Mouse (Mus musculus) limb, embryonic 11.5 days (tissue): Measurements from ENCODE around the gene Tbpl1. TPM values are rescaled to one million over a fixed set of nuclear protein-coding genes. Genes with fewer than 3 reads are reported as not detected.

Experiments
- ATAC-seq: fragments of 200-750 bp; cut with Nextera tagmentation; 2 replicates; pipeline ENCODE4 v1.8.0; 2017; ENCODE audit warnings: low read depth; ENCODE audit not compliant: insufficient number of reproducible peaks, low FRiP score, low TSS enrichment
- DNase-seq: peaks from one replicate; pipeline ENCODE4 v3.0.0-alpha.2; 2015; ENCODE audit warnings: low spot score
- H3K27ac ChIP-seq: fragments of 300-500 bp; sonication (generic); replicated peaks from 2 replicates; pipeline ENCODE4 v1.5.1; 2014; ENCODE audit warnings: low read depth, mild to moderate bottlenecking, low read length
- H3K27me3 ChIP-seq: fragments of 300-500 bp; sonication (generic); 2 replicates; pipeline ENCODE4 v1.6.1; 2014; ENCODE audit warnings: mild to moderate bottlenecking, low read length, mixed read lengths; ENCODE audit not compliant: control insufficient read depth, insufficient read depth
- H3K36me3 ChIP-seq: fragments of 300-500 bp; sonication (generic); 2 replicates; pipeline ENCODE4 v1.6.1; 2014; ENCODE audit warnings: mild to moderate bottlenecking, low read length, moderate library complexity, mixed read lengths; ENCODE audit not compliant: control insufficient read depth, insufficient read depth
- H3K4me1 ChIP-seq: fragments of 300-500 bp; sonication (generic); 2 replicates; pipeline ENCODE4 v1.6.1; 2014; ENCODE audit warnings: low read length, mixed read lengths; ENCODE audit not compliant: control insufficient read depth, insufficient read depth
- H3K4me2 ChIP-seq: fragments of 300-500 bp; sonication (generic); 2 replicates; pipeline ENCODE4 v1.6.1; 2014; ENCODE audit warnings: low read depth, mild to moderate bottlenecking, moderate library complexity; ENCODE audit not compliant: severe bottlenecking
- H3K4me3 ChIP-seq: fragments of 300-500 bp; sonication (generic); 2 replicates; pipeline ENCODE4 v1.5.1; 2014; ENCODE audit warnings: low read depth, low read length
- H3K9ac ChIP-seq: fragments of 300-500 bp; sonication (generic); 2 replicates; pipeline ENCODE4 v1.6.1; 2014; ENCODE audit warnings: mild to moderate bottlenecking, low read length
- H3K9me3 ChIP-seq: fragments of 300-500 bp; sonication (generic); 2 replicates; pipeline ENCODE4 v1.6.1; 2016; ENCODE audit warnings: low read length; ENCODE audit not compliant: control insufficient read depth
- WGBS: fragments of 180-500 bp; shearing (Covaris S2); extraction: QIAGEN DNeasy Blood & Tissue Kit; methylation state at CpG from one replicate; pipeline ENCODE4 v1.1.7; 2014; 5-methylcytosine and 5-hydroxymethylcytosine counted together
- polyA plus RNA-seq: library from polyadenylated mRNA; unstranded; fragments of >200 nt; fragmentation: Nextera tagmentation; extraction: Ambion mirVana; gene quantifications from 2 replicates; pipeline ENCODE4 v1.2.1, GENCODE M21; 2014

Tbpl1 gene
- polyA plus RNA-seq, 1 experiment from 2014 or later: 91.3 TPM

DNA sequence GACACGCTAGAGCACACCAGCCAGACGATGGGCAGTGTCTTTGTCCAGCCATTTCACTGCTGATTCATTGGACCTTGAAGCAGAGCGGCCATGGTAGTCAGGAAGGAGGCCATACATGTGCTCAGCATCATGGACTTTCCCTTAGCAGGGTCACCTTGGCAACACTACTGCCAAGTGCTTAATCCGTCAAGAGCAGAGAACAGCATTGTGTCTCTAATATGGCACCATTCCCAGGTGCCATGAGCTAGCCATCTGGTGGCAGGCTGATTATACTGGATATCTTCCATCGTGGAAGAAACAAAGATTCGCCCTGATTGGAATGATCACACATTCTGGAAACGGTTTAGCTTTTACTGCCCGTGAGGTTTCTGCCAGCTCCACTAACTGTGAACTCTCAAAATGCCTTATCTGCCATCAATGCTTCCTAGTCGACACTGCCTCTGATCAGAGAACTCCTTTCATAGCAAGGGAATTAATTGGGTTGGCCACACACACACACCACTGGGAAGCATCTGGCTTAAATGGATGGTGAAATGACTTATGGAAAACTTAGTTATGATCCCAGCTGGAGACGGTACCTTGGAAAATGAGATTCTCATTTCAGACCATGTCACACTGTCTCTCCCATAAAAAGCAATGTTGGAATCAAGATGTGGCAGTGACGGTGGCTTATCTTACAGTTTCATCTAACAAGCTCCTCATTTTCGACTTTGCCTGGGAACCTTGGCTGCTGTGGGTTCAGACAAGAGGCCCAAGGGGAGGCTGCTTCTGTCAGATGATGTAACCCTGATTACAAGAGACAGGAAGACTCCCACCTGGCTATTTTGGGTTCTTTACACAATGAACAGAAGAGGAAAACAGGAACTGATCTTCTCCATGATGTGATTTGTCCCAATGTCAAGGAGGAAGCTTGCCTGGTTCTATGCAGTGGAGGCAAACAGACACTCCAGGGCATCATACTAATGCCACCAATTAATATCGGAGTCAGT lies 14.9 kb upstream of the Tbpl1 start:
- DNase-seq: no peak
- no peak for ATAC-seq
- H3K9me3 ChIP-seq: no peaks in the 10 kb centered on the region
- no peaks in the 10 kb centered on the region for H3K27me3 ChIP-seq
- no peak overlapping the region for H3K9ac ChIP-seq
- WGBS: 77% methylated on average over 13 of the region's 13 CpGs
- no peaks in the 10 kb centered on the region for H3K36me3 ChIP-seq
- no peak overlapping the region for H3K4me2 ChIP-seq
- no peak overlapping the region for H3K27ac ChIP-seq
- no peak overlapping the region for H3K4me3 ChIP-seq
- H3K4me1 ChIP-seq: no peaks in the 10 kb centered on the region

GRCm38 (mm10) chr10:22745922-22746321 lies 14.2 kb upstream of the Tbpl1 start:
- WGBS: 78% methylated on average over 7 of the region's 7 CpGs
- ATAC-seq (no peak), DNase-seq (no peak)
- Histone ChIP-seq H3K9me3 (no peaks in the 10 kb centered on the region), H3K4me1 (no peaks in the 10 kb centered on the region), H3K4me3 (no peak overlapping the region), H3K27ac (no peak overlapping the region), H3K9ac (no peak overlapping the region), H3K27me3 (no peaks in the 10 kb centered on the region), H3K4me2 (no peak overlapping the region), H3K36me3 (no peaks in the 10 kb centered on the region)

DNA sequence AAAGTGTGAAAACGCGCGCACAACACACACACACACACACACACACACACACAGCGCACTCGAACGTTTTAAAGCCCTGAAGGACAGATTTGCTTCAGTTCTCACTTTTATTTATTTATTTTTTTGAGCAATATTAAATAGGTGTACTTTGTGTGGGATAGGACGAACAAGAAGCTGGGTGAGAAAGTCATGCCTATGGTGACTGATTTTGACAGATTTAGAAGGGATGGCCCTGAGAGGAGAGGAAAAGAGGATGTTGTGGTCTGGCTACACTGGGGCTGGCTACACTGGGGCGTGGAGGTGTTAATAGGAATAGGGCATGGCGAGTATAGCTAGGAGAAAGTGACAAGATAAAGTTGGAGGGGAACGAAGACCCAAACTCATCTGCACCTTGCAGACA lies 443 bp upstream of the Tbpl1 start:
- DNase-seq: no peak
- no peak overlapping the region for H3K27ac ChIP-seq
- no peak for ATAC-seq
- no peaks in the 10 kb centered on the region for H3K27me3 ChIP-seq
- no peaks in the 10 kb centered on the region for H3K9me3 ChIP-seq
- H3K9ac ChIP-seq: peak overlapping the region; percentile 96; the same call in 1 of the 2 replicates
- WGBS: 61% methylated on average over 10 of the region's 10 CpGs
- H3K4me1 ChIP-seq: peaks cover 7% of the 10 kb centered on the region
- peak overlapping the region; percentile 87 for H3K4me2 ChIP-seq
- H3K36me3 ChIP-seq: no peaks in the 10 kb centered on the region
- H3K4me3 ChIP-seq: peak overlapping the region; percentile 95

GRCm38 (mm10) chr10:22730992-22731271 lies 806 bp downstream of the Tbpl1 start:
- Histone ChIP-seq H3K36me3 (no peaks in the 10 kb centered on the region), H3K4me3 (peak overlapping the region; percentile 95), H3K27me3 (no peaks in the 10 kb centered on the region), H3K9me3 (no peaks in the 10 kb centered on the region), H3K27ac (peak overlapping the region; percentile 62), H3K4me2 (peak overlapping the region; percentile 89; the same call in 1 of the 2 replicates), H3K4me1 (peaks cover 7% of the 10 kb centered on the region), H3K9ac (peak overlapping the region; percentile 96)
- no peak for ATAC-seq
- WGBS: under 1% methylated on average over 32 of the region's 33 CpGs
- no peak for DNase-seq

DNA sequence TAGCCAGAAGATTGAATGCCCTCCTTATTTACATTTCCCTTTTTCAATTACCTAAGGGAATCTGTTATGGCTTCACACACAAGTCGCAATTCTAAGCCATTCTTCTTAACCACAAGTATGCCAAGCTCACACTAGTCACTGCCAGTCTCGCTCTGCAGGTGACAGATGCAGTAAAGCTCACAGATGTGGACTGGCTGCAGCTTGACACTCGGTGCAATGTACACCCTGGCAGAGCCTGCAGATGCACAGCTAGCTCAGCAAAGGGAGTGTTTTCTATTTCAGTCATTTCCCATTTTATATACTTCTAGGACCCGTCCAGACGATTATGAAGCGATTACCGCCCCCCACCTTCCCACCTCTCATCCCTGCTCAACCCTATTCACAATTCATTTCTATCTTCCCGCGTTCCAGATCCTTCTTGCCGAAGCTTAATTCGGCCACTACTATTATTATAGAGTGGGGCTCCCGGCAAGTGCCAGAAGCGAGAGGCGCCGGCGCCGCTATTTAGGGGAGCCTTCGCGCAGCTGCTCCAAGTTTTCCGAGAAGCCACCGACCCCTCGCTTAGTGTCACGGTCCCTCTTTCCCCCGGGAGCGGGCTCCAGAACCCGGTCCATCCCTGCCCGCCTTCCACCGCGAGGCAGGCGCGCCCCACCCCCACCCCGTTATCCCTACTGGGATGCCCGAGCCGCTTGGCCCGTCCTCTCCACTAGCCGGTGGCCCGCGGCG lies 1.3 kb downstream of the Tbpl1 start:
- H3K4me3 ChIP-seq: peak overlapping the region; percentile 95
- peak overlapping the region; percentile 62 for H3K27ac ChIP-seq
- peak overlapping the region; percentile 96 for H3K9ac ChIP-seq
- 1% methylated on average over 39 of the region's 39 CpGs for WGBS
- H3K4me2 ChIP-seq: peak overlapping the region; percentile 89
- no peaks in the 10 kb centered on the region for H3K36me3 ChIP-seq
- no peaks in the 10 kb centered on the region for H3K9me3 ChIP-seq
- peaks cover 7% of the 10 kb centered on the region for H3K4me1 ChIP-seq
- ATAC-seq: peak; percentile 57
- peak; percentile 34 for DNase-seq
- no peaks in the 10 kb centered on the region for H3K27me3 ChIP-seq

- Histone ChIP-seq H3K4me3 (no peak overlapping the region), H3K27me3 (no peaks in the 10 kb centered on the region), H3K4me1 (peaks cover 7% of the 10 kb centered on the region), H3K36me3 (no peaks in the 10 kb centered on the region), H3K4me2 (no peak overlapping the region), H3K9me3 (no peaks in the 10 kb centered on the region), H3K9ac (no peak overlapping the region), H3K27ac (no peak overlapping the region)
- WGBS: 89% methylated on average over 1 of the region's 1 CpGs
- ATAC-seq: no peak
- no peak for DNase-seq
Measured at GRCm38 (mm10) chr10:22728257-22728656, 3.5 kb downstream of the Tbpl1 start.

- Histone ChIP-seq H3K4me2 (no peak overlapping the region), H3K4me3 (no peak overlapping the region), H3K9me3 (no peaks in the 10 kb centered on the region), H3K4me1 (peaks cover 7% of the 10 kb centered on the region), H3K27me3 (no peaks in the 10 kb centered on the region), H3K9ac (no peak overlapping the region), H3K36me3 (no peaks in the 10 kb centered on the region), H3K27ac (no peak overlapping the region)
- ATAC-seq: no peak
- DNase-seq: no peak
- WGBS: 81% methylated on average over 7 of the region's 7 CpGs
Measured at GRCm38 (mm10) chr10:22726295-22726694, 5.4 kb downstream of the Tbpl1 start.

DNA sequence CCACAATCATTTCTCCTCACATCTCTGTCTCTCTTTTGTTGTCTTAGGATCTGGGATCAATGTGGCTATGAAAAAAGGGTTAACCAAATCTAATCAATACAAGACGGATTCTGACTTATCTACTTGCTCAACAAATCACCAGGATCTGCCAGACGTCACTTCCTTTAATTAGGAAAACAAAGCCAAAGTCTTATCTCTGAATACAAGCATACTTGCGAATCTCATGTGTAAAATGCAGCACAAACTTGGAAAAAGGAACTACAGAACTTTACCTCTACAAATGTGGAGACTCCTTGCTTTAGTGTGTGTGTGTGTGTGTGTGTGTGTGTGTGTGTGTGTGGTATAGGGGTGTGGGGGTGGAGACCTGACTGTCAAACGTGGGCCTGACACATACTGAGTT lies 6.6 kb downstream of the Tbpl1 start:
- 64% methylated on average over 4 of the region's 4 CpGs for WGBS
- ATAC-seq (no peak), DNase-seq (no peak)
- no peaks in the 10 kb centered on the region for H3K27me3 ChIP-seq
- no peak overlapping the region for H3K4me3 ChIP-seq
- no peak overlapping the region for H3K4me2 ChIP-seq
- H3K36me3 ChIP-seq: no peaks in the 10 kb centered on the region
- no peak overlapping the region for H3K27ac ChIP-seq
- no peaks in the 10 kb centered on the region for H3K9me3 ChIP-seq
- no peak overlapping the region for H3K9ac ChIP-seq
- peaks cover 7% of the 10 kb centered on the region for H3K4me1 ChIP-seq
